Mouse (Mus musculus): ENCODE measurements around the gene Rae1. TPM values are rescaled to one million over a fixed set of nuclear protein-coding genes. Genes with fewer than 3 reads are reported as not detected.
A peak's percentile ranks its signal among the peaks of the same experiment; 100 is the strongest.

Gene Rae1
- polyA plus RNA-seq, 1 experiment from 2014 or later: 110 TPM

DNA sequence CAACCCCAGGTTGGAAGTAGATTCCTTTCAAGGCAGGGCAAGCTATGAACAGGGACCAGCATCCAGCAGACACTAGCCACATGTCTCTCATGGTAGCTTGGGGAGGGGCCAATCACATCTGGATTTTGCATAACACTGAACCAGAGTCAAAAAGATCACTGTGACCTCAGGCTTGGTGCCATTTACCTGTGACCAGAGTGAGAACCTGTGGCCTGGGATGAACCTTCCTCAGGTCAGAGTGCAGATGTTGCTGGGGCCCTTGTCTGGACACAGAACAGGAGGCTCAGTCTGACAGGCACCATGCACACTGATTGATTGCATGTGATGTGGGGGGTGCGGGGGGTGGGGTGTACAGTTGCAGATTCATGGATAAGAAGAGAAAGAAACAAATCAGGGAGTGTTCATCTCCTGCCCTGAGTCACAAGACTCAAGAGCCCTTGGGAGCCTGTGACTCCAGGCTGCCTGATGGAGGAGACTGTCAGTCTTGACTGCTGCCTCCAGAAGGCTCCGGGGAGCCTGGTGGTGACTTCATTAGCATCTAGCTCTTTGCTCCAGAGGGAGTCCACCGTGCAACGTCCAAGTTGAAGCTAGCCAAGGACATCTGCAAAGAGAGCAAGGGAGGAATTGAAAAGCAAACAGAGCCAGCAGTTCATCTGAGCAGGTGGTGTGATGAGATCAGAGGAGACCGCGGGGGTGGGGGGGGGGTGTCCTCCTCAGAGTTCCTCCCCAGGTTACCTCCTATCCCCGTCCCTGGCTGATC, 25.9 kb upstream of the Rae1 start:
- H3K4me1 ChIP-seq: peaks cover 7% of the 10 kb centered on the region
- H3K27me3 ChIP-seq (replicated peaks): no peaks in the 10 kb centered on the region
- no peak overlapping the region for H3K27ac ChIP-seq
- WGBS: 20% methylated on average over 7 of the region's 7 CpGs
- no peaks in the 10 kb centered on the region for H3K9me3 ChIP-seq
- no peak overlapping the region for H3K4me2 ChIP-seq
- no peak overlapping the region for H3K4me3 ChIP-seq (replicated peaks)
- no peak overlapping the region for H3K9ac ChIP-seq
- no peaks in the 10 kb centered on the region for H3K36me3 ChIP-seq
- no peak for ATAC-seq (ENCODE audit: insufficient read depth, low FRiP score, low read depth)

DNA sequence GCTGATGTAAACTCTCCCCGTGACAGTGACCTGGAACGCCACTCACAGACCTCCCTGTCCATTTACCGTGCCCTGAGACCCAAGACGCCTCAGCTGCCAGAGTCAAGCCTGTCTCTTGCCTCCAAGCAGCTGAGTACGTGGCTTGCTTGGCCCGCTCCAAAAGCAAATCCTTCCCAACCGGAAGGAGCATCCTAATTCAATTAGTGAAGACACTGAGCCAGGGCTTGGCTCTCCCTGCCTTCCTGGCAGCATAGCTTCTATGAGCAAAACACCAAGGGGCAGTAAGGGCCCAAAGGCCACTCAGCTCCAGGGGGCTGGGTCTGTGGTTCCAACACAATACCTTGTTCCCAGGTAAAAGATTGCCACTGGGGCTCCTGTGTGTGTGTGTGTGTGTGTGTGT, 25.2 kb upstream of the Rae1 start:
- Histone ChIP-seq H3K27ac (no peak overlapping the region), H3K4me3 (replicated peaks) (no peak overlapping the region), H3K27me3 (replicated peaks) (no peaks in the 10 kb centered on the region), H3K4me2 (no peak overlapping the region), H3K9me3 (no peaks in the 10 kb centered on the region), H3K36me3 (no peaks in the 10 kb centered on the region), H3K9ac (no peak overlapping the region), H3K4me1 (peaks cover 7% of the 10 kb centered on the region)
- 36% methylated on average over 7 of the region's 7 CpGs for WGBS
- ATAC-seq (ENCODE audit: insufficient read depth, low FRiP score, low read depth): no peak

DNA sequence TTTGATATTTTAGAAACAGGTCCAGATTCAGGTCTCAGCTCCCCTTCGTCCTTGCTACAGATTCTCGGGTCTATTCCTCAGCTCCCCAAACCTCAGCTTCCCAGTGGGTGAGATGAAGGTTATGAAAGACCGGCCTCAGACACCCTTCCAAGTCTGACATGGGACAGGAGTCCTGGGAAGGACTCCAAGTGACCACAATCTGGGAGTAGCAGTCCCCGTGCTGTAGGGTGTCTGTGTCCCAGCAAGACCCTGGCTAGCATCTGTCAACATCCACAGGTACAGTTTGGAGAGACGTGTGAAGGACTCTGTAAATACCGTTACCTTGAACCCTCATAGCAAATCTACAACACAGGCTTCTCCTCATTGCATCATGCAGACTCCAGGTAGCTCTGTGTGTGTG, 24.8 kb upstream of the Rae1 start:
- peaks cover 7% of the 10 kb centered on the region for H3K4me1 ChIP-seq
- no peak for ATAC-seq (ENCODE audit: insufficient read depth, low FRiP score, low read depth)
- H3K9me3 ChIP-seq: no peaks in the 10 kb centered on the region
- no peak overlapping the region for H3K9ac ChIP-seq
- H3K27me3 ChIP-seq (replicated peaks): no peaks in the 10 kb centered on the region
- no peak overlapping the region for H3K4me3 ChIP-seq (replicated peaks)
- no peaks in the 10 kb centered on the region for H3K36me3 ChIP-seq
- no peak overlapping the region for H3K27ac ChIP-seq
- 88% methylated on average over 6 of the region's 6 CpGs for WGBS
- H3K4me2 ChIP-seq: no peak overlapping the region

DNA sequence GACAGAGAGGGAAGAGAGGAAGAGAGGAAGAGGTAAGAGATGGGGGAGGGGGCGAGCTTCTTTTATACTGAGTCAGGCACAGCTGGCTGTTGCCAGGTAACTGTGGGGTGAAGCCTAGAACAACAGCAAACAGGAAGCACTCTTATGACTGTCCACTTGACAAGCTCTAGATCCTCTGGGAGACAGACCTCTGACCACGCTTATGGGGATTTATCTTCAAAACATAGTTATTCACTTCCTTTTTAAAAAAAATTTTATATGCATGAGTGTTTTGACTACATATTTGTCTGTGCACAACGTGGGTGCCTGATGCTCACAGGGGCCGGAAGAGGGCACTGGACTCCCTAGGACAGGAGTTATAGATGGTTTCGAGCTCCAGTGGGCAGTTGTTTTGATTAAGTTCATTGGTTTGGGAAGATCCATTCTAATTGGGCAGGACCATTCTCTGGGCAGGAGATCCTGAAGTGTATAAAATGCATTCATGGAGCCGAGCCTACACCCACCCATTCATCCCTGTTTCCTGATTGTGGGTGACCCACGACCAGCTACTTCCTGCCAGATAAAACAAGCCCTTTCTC, 23.2 kb upstream of the Rae1 start:
- WGBS: 19% methylated on average over 7 of the region's 7 CpGs
- no peaks in the 10 kb centered on the region for H3K36me3 ChIP-seq
- no peaks in the 10 kb centered on the region for H3K9me3 ChIP-seq
- H3K4me2 ChIP-seq: peak overlapping the region; percentile 31
- no peaks in the 10 kb centered on the region for H3K27me3 ChIP-seq (replicated peaks)
- H3K27ac ChIP-seq: peak overlapping the region; percentile 41; the same call in 1 of the 2 replicates
- ATAC-seq (ENCODE audit: insufficient read depth, low FRiP score, low read depth): no peak
- peaks cover 7% of the 10 kb centered on the region for H3K4me1 ChIP-seq
- no peak overlapping the region for H3K4me3 ChIP-seq (replicated peaks)
- H3K9ac ChIP-seq: no peak overlapping the region

DNA sequence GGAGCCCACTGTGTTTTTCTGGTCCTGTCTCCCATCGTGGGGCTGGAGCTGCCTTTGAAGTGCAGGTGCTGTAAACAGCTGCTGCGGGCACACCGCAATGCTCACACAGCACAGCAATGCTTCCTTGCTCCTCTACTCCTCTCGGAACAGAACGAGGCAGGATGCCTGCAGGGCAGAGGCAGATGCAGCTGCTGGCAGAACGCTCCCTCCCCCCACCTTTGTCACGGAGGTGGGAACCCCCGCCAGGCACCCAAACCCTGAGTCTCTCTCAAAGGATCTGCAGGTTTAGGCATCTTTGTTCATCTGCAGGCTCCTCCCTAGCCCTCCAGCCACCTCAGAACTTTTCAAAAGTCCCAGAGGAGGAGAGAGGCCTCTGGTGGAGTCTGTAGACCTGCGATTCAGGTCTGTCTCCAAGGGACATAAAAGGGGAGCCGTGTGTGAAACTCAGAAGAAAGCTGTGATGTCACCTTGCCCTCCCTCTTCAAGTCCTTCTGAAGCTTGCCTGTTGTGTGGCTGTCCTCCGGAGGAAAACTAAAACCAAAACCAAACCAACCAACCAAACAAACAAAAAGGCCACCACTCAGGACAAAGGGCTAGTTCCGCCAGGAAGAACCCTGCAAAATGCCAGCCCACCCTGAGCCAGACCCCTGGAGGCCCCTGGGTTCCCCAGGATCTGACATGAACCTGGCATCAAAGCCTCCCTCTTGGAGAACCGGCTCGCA, 22.3 kb upstream of the Rae1 start, which contains the start of gene Spo11:
Gene Spo11 (plus strand): TSS at position 292 of the 722 bp plus-strand sequence.
- 26% methylated on average over 14 of the region's 14 CpGs for WGBS
- no peaks in the 10 kb centered on the region for H3K36me3 ChIP-seq
- H3K27me3 ChIP-seq (replicated peaks): no peaks in the 10 kb centered on the region
- no peaks in the 10 kb centered on the region for H3K9me3 ChIP-seq
- peak within 1 kb of the TSS; percentile 31 for H3K4me2 ChIP-seq
- peak within 1 kb of the TSS; percentile 41; the same call in 1 of the 2 replicates for H3K27ac ChIP-seq
- ATAC-seq (ENCODE audit: insufficient read depth, low FRiP score, low read depth): no peak; the same call in 1 of the 2 replicates
- no peak within 1 kb of the TSS for H3K9ac ChIP-seq
- H3K4me3 ChIP-seq (replicated peaks): no peak within 1 kb of the TSS
- peaks cover 7% of the 10 kb centered on the region for H3K4me1 ChIP-seq

DNA sequence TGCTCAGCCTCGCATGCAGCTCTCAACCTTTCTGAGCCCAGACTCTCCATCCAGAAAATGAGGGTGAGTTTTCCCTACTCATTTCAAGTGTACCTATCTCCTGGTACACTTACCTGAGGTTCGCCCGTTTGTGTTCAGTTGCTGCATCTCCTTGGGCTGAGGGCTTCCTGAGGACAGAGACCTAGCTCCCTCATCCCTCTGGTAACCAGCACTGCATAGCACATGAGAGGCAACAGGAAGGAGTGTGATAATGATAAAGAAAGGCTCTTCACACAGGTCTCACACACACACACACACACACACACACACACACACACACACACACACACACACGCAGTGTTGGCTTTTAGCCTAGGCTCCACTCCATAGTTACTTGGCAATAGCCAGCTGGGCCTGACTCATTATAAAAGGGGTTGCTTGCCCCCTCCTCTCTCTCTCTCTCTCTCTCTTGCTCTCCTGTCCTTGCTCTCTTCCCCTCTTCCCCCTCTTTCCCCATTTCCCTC, 21.7 kb upstream of the Rae1 start:
- ATAC-seq (ENCODE audit: insufficient read depth, low FRiP score, low read depth): no peak
- Histone ChIP-seq H3K4me3 (replicated peaks) (no peak overlapping the region), H3K4me1 (peaks cover 7% of the 10 kb centered on the region), H3K9ac (no peak overlapping the region), H3K27ac (no peak overlapping the region), H3K27me3 (replicated peaks) (no peaks in the 10 kb centered on the region), H3K36me3 (no peaks in the 10 kb centered on the region), H3K9me3 (no peaks in the 10 kb centered on the region), H3K4me2 (no peak overlapping the region)
- WGBS: 62% methylated on average over 4 of the region's 4 CpGs

DNA sequence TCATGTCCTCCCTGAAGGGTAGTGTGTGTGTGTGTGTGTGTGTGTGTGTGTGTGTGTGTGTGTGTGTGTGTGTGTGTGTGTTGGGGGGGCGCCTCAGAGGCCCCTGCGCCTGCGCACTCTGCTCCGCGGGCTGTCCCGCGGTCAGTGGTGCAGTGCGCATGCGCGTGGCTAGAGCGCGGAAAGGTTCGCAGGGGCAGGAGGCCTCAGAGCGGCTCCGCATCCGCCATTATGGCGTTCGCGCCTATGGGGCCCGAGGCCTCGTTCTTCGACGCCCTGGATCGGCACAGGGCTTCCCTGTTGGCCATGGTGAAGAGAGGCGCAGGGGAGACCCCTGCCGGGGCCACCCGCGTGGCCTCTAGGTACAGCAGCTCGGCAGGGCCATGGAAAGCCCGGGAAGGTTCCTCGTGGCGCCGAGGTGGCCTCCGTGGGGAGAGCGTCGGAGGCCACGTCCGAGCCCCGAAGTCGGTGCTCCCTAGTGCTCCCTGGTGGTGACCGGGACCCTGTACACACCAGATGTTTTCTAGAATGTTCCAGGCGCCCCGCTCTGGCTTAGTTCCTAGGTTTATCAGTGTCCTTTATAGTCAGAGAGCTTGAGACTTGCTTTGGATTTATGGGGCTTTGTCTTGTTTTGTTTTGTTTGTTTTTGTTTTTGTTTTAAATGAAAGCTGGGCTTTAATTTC, 20.1 kb upstream of the Rae1 start:
- H3K9me3 ChIP-seq: no peaks in the 10 kb centered on the region

DNA sequence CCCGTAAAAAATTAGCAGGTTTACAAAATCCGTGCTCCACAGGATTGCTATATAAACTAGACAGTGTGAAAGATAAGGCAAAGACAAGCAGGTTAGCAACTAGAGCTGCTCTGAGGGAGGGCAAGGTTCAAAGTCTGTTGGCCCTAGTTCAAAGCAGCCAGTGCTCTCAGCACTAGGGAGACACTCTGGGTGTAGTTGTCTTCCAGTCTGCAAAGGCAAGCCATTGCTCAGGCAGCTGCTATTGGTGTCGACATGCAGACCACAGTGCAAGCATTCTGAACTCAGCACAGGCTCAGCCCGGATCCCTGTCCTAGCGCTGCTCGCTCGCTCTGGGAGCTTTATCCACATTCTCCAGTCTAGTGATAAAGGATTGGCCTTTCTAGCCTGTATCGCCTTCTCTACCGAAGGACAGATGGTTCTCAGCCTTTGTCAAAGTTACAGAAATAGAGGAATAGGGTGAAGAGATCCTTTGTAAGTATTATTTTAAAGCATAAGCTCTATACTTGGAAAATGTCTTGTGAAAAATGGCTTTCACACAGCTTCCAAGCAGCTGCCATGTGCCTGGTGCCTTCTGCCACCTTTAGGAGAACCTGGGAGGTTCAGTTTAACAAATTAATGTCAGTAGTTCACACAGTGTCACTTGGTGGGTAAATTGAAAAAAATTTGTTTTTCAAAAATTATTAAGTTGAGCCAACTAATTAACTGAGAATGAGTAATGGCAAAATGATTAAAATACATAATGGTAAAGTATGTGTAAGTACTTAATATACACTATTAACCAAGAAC, 16.9 kb upstream of the Rae1 start:
- no peak; the same call in 1 of the 2 replicates for ATAC-seq (ENCODE audit: insufficient read depth, low FRiP score, low read depth)
- WGBS: 53% methylated on average over 9 of the region's 9 CpGs

More for the DNA sequence above, 20.1 kb upstream of the Rae1 start:
- Histone ChIP-seq H3K9ac (no peak overlapping the region), H3K4me1 (peaks cover 7% of the 10 kb centered on the region), H3K4me2 (no peak overlapping the region), H3K27me3 (replicated peaks) (no peaks in the 10 kb centered on the region), H3K4me3 (replicated peaks) (no peak overlapping the region), H3K27ac (no peak overlapping the region), H3K36me3 (no peaks in the 10 kb centered on the region)
- 92% methylated on average over 43 of the region's 43 CpGs for WGBS
- no peak for ATAC-seq (ENCODE audit: insufficient read depth, low FRiP score, low read depth)

DNA sequence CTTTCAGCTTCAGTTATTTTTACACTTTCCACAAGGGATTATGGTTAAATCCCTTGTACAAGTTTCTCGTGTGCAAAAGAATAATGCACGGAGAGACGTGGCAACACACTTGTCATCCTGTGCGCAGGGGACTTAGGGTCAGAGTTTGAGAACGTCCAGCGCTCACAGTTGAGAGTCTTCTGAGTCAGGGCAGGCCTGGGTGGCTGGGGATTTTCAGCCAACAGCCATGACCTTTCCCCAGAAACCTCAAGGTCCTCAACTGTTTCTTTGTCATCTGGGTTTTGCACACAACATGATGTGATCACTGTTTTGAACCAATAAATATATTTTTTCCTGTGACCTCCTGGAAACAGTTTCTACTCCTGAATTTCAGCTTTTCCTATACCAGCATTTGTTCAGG, 9.8 kb upstream of the Rae1 start:
- no peak for ATAC-seq (ENCODE audit: insufficient read depth, low FRiP score, low read depth)
- no peak overlapping the region for H3K9ac ChIP-seq
- no peak overlapping the region for H3K4me2 ChIP-seq
- H3K27ac ChIP-seq: no peak overlapping the region
- no peaks in the 10 kb centered on the region for H3K27me3 ChIP-seq (replicated peaks)
- H3K36me3 ChIP-seq: no peaks in the 10 kb centered on the region
- 73% methylated on average over 6 of the region's 6 CpGs for WGBS
- no peaks in the 10 kb centered on the region for H3K4me1 ChIP-seq
- no peak overlapping the region for H3K4me3 ChIP-seq (replicated peaks)
- no peaks in the 10 kb centered on the region for H3K9me3 ChIP-seq

More for the DNA sequence above, 16.9 kb upstream of the Rae1 start:
- Histone ChIP-seq H3K36me3 (no peaks in the 10 kb centered on the region), H3K4me1 (no peaks in the 10 kb centered on the region; the same call in 1 of the 2 replicates), H3K27me3 (replicated peaks) (no peaks in the 10 kb centered on the region), H3K9me3 (no peaks in the 10 kb centered on the region), H3K27ac (no peak overlapping the region), H3K9ac (no peak overlapping the region), H3K4me2 (no peak overlapping the region), H3K4me3 (replicated peaks) (no peak overlapping the region)

DNA sequence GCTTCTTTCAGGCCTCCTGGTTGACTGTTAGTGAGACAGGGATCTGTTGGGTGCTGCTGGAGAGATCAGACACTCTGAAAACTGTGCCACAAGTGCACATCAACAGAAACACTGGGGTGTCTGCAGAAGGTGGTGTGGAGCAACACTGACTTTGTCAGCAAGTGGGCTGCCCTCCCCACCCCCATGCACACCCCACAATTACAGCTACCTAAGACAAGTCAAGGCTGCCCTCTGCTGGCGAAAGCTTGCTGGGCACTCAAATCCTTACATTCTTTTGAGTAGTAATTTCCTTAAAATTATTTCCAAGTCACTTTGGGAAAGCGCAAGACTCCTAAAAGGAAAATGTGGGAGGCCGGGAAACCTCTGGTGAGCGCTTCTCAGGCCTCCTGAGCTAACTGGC, 3.7 kb upstream of the Rae1 start:
- ATAC-seq (ENCODE audit: insufficient read depth, low FRiP score, low read depth): no peak
- no peak overlapping the region for H3K4me2 ChIP-seq
- H3K4me3 ChIP-seq (replicated peaks): no peak overlapping the region
- no peak overlapping the region for H3K27ac ChIP-seq
- peaks cover 5% of the 10 kb centered on the region; the same call in 1 of the 2 replicates for H3K4me1 ChIP-seq
- WGBS: 18% methylated on average over 4 of the region's 4 CpGs
- no peaks in the 10 kb centered on the region for H3K9me3 ChIP-seq
- H3K9ac ChIP-seq: no peak overlapping the region
- no peaks in the 10 kb centered on the region for H3K27me3 ChIP-seq (replicated peaks)
- H3K36me3 ChIP-seq: no peaks in the 10 kb centered on the region

DNA sequence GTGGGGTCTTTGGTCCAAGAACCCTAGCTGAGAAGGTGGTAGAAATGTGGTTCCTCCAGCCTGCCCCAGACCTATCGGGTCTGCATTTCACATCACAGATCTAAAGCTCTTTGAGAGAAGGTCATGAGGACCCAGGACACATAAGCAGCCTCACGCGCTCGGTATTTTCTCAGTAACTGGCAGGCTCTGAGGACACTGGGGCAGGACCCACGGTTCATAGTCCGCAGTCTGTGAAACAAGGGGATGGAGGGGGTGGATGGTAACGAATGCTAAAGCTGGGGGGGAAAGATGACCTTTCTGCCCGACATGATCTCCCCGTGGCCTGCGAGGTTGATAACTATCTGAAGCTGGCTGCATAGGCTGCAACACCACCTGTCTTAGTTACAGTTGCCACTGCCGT, 2.2 kb upstream of the Rae1 start:
- no peaks in the 10 kb centered on the region for H3K27me3 ChIP-seq (replicated peaks)
- peaks cover 8% of the 10 kb centered on the region for H3K4me1 ChIP-seq
- H3K9ac ChIP-seq: no peak overlapping the region
- no peak overlapping the region for H3K27ac ChIP-seq
- ATAC-seq (ENCODE audit: insufficient read depth, low FRiP score, low read depth): no peak
- H3K9me3 ChIP-seq: no peaks in the 10 kb centered on the region
- H3K36me3 ChIP-seq: 0 out of 2 replicates have a peak, but pooled peaks cover 4% of the 10 kb centered on the region
- no peak overlapping the region for H3K4me3 ChIP-seq (replicated peaks)
- 60% methylated on average over 11 of the region's 11 CpGs for WGBS
- H3K4me2 ChIP-seq: no peak overlapping the region
